Mouse (Mus musculus): ENCODE results near the gene Ddx23.

Ddx23 gene

DNA sequence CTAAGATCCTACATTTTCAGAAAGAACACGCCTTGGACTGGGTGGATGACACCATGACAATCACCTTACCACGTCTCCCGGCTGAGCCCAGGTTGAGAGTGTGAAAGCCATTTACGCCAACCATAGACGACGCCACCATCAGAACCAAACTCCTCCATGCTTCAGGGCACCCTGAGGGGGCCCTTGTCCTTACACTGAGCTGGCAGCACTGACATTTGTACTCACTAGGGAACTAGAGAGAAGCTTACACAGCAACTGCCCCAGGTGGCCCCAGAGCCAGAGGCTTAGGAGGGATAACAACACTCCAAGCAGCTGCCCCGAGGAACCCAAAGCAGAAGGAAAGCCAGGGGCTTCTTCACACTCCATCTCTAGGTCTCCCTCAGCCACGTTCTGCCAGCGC is 56.0 kb downstream of the Ddx23 start:
- DNase-seq, result no peak

DNA sequence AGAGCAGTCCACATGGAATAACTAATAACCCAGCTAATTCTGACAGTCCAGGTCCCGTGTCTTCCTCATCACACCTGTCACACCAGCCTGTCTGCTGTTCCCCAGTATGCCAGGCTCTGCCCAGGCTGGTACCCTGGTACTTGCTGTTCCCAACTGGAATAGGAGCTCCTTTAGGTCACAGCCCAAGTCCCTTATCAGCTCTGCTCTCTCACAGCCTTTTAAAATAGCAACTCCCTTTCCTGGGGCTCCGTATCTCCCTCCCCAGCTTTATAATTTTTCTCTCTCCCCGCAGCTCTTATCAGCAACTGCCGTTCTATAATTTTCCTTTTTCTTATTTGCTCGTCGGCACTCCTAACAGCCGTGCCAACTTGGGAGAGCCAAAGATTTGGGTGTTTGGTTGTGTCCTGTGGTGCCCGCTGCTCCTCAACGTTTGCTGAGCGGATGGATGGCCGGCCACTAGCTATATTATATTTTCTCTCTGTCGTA is 56.6 kb downstream of the Ddx23 start:
- no peak for DNase-seq

DNA sequence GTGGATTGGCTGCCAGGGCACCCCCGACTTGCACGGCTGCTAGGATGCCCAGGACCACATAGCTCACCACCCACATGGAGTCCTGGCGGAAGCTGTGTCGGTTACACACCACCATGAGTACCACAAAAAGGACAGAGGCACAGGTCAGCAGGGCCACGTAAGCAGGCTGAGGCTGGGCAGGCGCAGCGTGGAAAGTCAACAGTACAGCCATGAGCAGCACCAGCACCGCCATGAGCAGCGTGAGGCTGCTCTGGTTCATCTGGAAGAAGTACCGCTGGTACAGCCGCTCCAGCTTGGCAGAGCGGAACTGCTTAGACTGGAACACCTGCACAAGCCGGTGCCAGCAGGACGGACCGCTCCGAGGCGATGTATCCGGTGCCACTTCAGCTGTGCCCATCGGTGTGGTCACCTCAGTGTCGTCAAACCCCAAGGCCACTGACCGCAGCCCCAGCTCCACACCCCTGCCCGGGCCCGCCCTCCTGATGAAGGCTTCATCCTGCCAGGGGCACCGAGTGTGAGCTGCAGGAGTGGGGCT is 58.6 kb downstream of the Ddx23 start:
- no peak for DNase-seq

DNA sequence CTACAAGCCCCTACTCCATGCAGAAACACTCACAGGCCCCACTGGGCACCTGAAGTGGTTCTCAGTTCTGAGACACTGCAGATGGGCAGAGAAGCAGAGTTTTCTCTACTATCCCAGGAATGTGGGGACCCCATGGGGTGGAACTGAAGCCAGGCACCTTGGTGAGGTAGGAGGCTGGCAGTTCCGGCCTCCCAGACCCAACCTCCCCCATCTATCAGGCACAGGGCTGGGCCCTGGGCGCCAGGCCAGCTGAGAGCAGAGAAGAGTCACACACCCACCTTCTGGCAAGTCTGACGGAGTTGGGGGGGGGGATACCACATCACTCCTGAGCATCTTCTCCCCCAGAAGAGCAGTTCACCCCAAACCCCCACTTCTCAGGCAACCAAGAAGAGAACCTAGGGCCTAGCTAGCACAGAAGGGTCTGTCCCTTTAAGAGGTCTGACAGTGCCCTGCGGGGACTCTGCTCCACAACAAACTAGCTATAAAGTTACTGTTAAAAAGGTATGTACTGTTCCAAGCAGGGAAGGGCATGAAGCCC is 59.7 kb downstream of the Ddx23 start:
- DNase-seq, result no peak

- no peak for DNase-seq
These were observed 60.4 kb downstream of the Ddx23 start for GRCm38 (mm10) chr15:98602191-98602881.

DNA sequence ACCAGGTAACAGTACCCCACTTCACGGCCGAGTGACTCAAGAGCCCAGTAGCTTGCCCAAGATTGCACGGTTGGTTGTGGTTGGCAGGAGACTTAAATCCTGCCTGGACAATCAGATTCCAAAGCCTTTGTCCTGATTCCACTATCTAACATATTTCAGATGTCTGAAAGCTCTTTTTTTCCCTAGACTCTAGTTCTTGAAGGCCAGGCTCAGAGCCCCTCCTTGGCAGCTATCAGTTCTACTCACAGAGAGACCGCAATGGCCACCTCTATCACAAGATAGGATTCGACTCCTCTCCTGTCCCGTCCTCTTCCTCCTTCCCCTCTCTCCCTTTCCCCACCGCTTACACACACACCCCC is 60.9 kb downstream of the Ddx23 start:
- no peak for DNase-seq

DNA sequence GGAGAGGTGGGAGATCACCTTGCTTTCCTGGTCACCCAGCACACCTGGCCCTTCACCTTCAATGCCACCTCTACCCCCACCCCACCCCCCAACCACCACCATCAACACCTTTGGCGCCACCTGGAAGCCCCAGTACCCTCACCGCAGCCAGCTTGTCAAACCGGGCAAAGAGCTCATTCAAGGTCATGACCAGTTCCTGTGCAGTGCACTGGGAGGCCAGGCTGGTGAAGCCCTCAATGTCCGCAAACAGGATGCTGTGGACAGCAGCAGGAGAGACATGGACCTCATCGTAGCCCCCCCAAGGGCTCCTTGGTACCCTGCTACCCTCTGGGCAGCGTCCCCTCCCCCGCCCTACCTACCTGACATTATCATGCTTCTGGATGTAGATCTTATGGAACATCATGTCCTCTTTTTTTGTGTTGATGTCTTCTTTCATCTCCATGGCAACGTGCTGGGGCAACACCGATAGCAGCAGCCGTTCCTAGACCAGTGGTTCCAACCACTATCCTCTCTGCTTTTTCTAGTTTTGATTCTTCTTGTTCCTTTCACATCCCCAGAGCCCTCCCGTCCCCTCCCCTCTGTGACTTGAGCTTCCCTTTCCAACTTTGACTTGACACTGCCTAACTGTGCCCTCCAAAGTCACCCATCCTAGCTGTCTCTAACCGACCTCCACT is 62.5 kb downstream of the Ddx23 start:
- no peak for DNase-seq

DNA sequence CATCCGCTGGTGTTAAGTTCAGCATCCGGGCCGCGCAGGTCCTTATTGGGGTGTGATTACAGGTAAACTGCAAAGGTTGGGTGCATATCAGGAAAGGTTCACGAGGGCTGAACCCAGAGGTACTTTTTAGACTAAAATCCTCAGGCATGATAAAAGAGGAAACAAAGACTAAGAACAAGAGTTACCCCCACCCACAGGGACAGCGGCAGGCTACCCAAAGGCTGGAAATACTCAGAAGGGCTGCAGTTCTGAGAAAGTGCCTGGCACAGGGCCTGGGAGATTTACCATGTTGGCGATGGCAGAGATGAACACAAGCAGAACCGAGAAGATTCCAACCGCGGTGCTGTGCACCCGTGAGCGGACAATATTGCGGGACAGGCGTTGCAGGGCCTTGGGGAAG is 66.1 kb downstream of the Ddx23 start:
- DNase-seq, result no peak

Data from thymus, postnatal 14 days (tissue).